Mouse (Mus musculus): ENCODE data around the gene Slc19a2.
A peak's percentile ranks its signal among the peaks of the same experiment; 100 is the strongest.

The Slc19a2 gene

DNA sequence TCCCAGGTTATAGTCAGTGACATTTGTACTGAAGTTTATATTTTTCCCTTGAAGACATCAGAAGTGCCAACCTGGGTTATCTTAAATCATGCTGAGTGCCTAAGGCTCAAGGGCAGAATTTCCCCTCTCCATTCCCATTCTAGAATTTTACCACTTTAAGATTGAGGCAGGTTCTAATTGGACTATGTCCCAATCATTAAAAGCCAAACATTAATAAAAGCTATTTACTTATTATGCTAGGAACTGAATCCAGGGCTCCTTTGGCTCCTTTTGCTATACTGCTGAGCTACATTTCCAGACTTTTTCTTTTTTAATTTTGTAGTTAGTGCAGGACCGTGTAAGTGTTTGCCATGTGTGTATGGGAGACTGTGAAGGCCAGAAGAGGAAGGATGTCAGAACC, 2.6 kb downstream of the Slc19a2 start:
- no peak for DNase-seq (ENCODE audit: low spot score in 2 of 2)

DNA sequence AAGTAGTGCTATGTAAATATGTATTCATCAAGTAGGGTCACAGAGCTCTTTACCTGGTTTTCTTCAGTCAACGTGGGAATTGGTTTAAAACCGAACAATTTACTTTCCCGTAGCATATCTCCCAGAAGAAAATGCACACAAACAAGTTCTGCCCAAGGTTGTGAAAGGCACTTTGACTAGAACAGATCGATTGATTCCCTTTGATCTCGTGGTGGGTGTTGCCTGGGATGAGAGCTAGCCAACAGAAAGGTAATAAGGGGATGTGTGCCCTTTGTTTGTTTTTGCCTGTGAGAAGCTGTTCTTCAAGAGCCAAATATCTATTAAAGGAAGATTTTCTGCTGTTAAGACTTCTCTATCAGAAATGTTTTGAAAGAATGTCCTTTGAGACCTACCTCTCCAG, 3.7 kb downstream of the Slc19a2 start:
- DNase-seq (ENCODE audit: low spot score in 2 of 2) = no peak

DNA sequence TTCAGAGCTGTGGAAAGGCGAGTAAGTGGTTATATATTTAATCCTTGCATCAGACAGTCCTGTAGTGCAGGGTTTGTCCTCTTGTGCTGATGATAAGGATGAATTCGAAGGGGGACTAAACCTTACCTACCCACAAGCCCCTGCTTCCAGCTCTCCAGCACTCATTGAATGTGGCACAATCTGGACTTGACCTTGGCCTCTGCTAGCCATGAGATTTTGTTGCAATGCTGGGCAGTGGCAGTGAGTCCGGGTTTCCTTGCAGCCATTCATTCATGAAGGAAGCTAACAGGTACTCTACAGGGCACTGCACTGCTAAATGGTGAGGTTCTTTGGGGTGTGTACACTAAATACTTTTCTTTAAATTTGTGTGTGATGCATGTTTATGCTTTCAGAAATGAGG, 6.0 kb downstream of the Slc19a2 start:
- no peak for DNase-seq (ENCODE audit: low spot score in 2 of 2)

DNA sequence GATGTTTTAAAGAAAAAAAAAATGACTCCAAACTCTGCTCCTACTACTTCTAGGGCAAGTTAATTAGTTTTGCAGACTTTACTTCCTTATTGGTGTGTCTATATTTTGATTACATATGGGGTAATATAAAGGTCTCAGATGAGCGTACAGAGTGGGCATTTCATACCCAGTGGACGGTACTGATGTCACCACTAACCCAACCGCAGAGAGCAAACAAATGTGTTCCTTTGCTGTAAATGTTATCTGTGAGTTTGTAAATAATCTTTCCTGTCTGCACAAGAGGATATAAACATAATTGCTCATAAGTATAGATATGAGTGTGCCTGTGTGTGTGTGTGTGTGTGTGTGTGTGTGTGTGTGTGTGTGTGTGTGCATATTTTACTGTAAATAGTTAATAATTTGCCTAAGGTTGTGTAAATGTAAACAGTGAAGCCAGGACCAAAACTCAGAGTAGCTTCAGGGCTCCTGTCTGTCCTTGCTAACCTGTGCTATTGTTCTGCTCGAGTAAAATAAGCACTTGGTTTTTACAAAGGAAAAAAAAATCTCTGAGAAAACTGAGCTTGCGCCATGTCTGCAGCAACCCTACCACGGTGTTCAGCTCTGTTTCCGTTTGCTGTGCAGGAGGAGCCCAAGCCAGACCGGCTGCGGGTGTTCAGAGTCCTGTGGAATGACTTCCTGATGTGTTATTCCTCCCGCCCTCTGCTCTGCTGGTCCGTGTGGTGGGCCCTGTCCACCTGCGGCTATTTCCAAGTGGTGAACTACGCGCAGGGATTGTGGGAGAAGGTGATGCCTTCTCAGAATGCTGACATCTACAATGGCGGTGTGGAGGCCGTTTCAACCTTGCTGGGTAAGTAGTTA, 11.6 kb downstream of the Slc19a2 start:
- DNase-seq (ENCODE audit: low spot score in 2 of 2) = no peak

DNA sequence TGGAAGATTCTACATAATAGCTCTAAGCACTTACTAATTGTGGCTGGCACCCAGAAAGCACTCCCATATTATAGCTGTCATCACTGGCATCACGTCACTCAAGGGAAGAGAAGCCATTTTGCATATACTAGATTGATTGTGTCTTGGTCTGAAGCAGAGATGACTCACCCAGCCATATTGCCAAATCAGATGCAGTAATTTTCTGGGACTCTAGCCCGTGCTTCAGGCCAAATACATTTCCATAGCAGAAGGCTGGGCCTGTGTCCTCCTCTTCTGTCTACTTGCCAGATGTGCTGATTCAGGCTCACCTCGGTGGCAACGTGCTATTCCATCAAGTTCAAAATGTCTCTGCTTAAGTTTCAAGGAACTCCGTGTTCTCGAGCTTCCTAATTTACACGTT, 12.7 kb downstream of the Slc19a2 start:
- DNase-seq (ENCODE audit: low spot score in 2 of 2) = no peak

DNA sequence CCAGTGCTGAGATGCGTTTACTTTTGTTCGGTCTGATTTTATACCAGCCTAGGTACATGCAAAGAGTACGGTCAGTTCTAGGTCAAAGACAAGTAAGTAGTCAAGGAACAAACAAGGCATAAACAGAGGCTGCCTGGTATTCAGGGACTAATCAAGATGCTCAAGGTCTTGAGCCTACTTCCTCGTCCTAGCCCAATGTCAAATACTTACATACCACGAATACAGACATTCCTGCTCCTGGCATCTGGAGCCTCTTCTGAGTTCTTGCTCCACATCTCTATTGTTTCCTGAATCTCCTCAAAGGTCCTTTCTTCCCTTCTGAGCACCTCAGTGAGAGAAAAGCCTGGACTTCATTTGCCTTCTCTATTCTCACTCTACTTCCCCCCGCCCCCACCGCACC, 22.1 kb downstream of the Slc19a2 start:
- no peak for DNase-seq (ENCODE audit: low spot score in 2 of 2)

DNA sequence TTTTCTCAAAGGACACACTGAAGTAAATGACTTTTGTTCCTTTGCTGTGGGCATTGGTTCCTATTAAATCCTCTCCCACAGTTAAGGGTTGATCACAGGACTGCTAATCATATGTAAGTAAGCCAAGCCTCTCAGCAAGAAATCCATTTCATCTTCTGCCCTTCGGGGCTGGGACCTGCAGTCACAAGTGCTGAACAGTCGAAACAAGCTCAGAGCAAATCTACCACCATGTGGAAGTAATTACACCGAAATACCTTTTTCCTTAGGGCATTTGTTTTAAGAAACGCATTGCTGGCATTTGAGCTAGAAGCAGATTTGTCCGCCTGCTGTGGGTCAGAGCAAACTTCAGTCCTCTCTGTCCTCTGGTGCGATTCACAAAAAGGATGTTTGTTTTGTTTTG, 24.8 kb downstream of the Slc19a2 start:
- no peak for DNase-seq (ENCODE audit: low spot score in 2 of 2)

DNA sequence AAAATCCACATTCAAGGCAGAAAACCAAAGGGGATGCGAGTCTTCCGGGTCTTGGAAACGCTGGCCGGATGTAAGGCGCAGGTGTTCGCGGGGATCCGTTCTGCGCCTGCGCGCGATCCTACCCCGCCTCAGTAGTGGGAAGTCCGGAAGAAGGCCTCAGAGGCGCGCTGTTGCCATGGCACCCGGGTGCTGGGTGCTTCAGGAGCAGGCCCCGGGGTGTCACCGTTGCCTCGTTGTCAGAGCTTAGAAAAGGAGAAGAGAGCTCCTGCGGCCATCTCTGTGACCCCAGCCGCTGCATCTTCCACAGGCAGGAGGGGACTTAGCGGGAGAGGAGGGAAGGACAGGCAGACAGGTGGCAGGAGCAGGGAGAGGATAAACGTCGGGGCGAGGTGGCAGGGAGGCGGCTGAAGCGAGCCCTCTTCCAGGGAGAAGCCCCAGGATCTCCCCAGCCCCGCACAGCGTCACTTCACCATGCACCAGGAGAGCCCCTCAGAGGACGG, 26.7 kb downstream of the Slc19a2 start, which contains the start of gene Ccdc181:
Ccdc181 (plus strand) TSS at position 131 of the 500 bp plus-strand sequence.
- DNase-seq (ENCODE audit: low spot score in 2 of 2) = peak; percentile 93 to 95

DNA sequence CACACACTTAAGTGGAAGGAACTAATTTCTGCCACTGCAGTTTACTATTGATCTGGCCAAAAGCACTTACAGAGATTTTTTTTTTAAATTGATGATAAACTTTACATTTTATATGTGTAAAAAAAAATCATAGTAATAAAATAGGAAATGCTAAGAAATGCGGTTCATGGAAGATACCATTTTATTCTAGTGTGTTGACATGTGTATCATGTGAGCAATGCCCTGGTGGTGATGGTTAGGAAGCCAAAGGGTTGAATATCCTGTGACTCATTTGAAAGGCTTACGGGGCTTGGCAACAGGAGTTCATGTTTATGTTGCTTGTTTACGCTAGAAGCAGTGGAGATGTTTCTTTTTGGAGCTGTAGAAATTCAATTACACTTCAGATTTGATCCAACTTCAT, 27.7 kb downstream of the Slc19a2 start:
- no peak for DNase-seq (ENCODE audit: low spot score in 2 of 2)

DNA sequence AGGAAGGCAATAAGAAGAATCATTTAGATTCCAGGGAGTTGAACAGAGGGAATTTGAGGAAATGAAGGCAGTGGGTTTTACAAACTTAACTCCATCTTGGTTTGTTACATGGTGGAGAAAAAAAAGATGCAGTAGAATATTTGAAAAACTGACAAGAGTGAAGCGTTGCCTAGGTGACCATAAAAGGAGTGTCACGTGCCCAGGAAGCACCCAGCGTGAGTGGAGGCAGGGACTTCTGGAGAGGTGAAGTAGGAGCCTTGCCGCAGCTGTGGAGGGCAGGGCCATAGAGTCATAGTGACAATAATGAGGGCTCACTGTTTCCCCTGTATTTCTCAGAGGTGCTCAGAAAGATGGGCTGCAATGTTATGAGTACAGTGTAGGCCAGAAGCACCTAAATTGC, 30.5 kb downstream of the Slc19a2 start:
- DNase-seq (ENCODE audit: low spot score in 2 of 2) = no peak

DNA sequence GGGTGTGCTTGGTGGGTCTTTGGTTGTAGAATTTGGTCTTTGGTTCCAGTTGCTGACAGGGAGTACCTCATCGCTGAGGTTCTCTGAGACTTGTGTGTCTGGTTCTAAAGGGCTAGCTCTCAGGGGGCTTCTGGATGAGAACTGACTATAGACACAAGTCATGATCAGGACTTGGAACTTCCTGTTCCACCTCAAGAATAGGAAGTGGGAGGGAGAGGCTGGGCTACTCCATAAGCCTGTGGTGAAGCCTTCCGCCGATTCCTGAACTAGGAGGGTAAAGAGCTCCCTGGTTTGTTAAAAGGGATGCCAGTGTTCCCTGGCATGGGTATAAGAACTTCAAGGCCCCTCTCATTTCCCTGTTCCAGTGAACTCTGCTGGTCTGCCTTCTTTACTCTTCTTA, 35.2 kb downstream of the Slc19a2 start:
- DNase-seq (ENCODE audit: low spot score in 2 of 2) = no peak

DNA sequence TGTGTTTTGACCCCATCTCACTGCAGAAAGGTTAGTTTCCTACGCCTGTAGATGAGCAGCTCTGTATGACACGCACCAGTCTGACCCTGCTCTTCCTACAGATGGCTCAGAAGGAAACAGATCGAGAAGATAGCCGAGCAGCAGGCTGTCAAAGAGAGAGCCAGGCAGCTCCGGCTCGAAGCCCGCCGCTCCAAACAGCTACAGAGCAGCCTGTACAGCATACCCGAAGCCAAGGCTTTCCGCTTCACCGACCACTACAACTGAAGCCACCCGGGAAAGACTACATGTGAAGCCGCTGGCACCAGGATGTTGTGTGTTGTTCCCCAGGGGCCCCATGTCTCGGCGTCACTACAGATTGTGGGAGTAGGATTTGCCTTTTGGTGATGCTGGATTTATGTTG, 38.6 kb downstream of the Slc19a2 start:
- no peak for DNase-seq (ENCODE audit: low spot score in 2 of 2)

DNA sequence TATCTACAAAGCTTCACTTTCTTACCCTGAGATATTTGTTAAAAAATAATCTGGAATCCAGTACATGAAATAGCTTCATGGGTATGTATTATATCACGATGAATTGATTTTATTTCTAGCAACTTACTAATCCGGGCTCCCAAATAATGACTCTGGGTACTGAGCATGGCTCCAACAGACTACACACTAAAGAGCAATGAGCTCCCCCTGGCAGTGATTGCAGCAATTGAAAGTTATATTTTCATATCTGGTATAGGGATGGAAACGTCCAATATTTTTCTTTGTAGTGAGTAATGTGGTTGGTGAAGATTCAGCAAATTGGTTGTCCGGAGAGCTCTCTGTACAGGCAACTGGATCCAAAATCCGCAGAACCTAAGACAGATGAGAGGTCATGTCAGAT, 43.2 kb downstream of the Slc19a2 start:
- DNase-seq (ENCODE audit: low spot score in 2 of 2) = no peak

DNA sequence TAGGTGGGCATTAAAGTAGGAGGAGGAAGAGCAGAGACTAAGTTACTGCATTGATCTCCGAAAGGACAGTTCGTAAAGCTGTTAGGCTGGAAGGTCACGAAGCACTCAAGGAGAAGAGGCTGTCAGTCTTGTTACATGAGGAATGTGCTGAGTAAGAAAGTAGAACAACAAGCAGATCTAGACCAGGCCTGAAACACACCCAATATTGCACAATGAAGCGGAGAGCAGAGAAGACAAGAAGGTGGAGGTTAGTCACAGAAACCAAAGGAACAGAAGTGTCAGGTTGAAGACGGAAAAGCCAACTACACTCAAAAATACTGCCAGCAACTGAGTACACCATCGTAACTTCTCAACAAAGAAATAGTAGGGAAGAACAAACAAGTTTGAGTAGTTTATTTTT, 45.2 kb downstream of the Slc19a2 start:
- DNase-seq (ENCODE audit: low spot score in 2 of 2) = no peak

DNA sequence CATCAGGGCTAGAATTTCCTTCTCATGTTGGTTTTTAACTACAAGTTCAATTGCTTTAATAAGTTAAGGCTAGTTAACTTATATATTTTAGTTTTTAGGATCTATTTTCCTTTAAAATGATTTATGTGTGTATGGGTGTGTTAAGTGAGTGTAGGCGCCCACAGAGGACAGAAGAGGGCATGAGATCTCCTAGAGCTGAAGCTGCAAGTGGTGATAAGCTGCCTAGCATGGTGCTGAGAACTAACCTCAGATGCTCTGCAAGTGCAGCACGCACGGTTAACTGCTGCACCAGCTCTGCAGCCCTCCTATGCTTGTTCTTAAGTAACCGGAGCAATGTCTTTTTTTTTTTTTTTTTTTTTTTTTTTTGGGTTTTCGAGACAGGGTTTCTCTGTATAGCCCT, 47.6 kb downstream of the Slc19a2 start:
- DNase-seq (ENCODE audit: low spot score in 2 of 2) = no peak

DNA sequence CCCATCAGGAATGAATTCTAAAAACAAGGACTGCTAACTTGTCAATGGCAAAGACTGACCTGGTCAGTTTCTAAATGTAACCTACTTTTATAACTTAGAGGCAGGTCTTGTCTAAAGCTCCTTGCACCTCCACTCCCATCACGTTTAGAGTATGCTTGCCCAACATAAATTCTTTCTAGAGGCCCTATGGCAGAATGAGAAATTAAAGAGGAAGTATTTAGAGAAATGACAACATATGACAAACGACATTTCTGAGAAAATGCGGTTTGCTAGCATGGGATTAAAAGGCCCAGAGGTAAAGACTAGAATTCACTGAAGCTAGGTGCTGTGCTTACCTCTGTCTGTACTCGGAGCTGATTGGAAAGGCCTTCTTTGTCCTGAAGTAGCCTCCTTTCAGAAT, 53.1 kb downstream of the Slc19a2 start:
- DNase-seq (ENCODE audit: low spot score in 2 of 2) = no peak

DNA sequence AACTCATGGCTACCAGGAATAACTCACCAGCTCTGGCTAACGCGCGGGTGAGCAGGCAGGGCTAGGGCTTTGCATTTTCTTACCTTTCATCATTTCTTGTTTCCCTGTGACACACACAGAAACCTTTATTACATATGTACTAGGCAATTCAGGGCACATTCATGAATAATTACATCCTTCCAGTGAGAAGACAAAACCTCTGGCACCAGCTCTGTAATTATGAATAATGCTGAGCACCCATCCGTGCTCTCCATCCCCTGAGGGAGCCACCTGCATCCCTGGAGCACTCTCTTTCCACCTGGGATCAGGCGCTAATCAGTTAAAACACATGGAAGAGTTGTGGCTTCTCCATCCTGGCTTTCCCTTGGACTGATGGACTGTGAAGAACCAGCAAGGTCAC, 55.0 kb downstream of the Slc19a2 start, which contains the start of gene Nme7:
Nme7 (plus strand) TSS at position 301 of the 400 bp plus-strand sequence.
- no peak for DNase-seq (ENCODE audit: low spot score in 2 of 2)

DNA sequence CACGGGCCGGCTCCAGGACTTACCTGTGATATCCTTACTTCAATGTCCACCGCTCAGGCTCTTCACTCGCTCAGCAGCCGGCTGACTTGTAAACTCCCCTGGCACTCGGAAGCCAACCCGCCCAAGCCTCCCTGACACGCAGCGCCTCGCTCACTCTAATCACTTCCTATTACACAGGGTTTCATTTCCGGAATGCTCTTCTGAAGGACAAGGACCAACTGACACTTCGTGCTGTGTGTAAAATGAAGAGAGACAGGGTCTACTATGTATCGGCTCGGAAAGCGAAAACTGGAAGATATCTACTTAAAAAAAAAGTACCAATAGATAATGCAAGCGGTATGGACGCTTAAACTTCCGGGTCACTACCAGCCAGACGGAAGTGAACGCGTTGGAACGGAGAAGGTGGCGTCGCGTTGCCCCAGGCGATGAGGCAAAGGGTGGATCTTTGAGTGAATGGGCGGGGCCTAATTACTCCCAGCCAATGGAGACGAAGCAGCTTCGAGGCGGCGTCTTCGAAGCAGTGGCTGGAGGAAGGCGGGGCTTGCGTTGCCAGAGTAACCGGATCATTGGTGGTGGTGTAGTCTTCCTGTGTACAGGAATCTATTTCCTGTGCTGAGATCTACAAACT, 58.4 kb downstream of the Slc19a2 start, which contains the start of gene Blzf1:
Blzf1 (minus strand) TSS at position 366 of the 628 bp plus-strand sequence.
- peak; percentile 96 to 98 for DNase-seq (ENCODE audit: low spot score in 2 of 2)

DNA sequence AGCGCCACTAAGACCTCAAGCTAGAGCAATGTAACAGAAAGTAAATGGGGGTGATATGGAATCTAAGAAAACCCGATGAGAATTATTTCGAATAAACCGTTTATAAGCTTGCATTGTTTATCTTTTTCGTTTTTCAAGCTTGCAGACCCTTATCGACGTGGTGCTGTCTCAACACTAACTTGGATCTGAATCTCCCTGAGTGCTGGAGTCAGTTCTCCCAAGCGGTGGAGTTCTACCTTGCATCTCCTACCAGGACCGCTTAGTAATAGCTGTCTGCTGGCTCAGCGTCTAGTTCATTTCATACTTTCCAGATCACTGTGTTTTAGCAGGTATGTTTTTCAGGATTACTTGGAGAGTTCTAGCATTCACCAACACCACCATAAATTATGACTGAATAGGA, 59.1 kb downstream of the Slc19a2 start:
- no peak for DNase-seq (ENCODE audit: low spot score in 2 of 2)

DNA sequence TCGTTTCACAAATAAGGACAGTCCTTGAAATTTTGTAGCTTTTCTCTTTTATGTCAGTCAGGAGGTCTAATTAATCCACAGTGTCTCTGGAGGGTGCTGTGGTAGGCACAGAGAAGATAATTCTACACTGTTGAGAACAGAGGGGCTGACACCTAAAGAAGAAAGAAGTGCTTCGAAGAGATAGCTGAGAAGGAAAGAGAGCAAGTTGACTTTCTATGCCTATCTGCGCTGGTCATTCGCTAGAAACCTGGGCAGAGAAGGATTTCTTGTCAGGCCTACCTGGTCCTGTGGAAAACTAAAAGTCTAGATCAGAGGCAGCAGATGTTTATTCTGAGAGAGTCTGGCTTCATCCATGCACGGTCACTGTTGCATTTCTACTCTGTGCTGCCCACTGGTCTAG, 65.2 kb downstream of the Slc19a2 start:
- DNase-seq (ENCODE audit: low spot score in 2 of 2) = no peak

All from right cerebral cortex, postnatal 36 days (tissue).